ENCODE assay signal across 8 mouse cellular contexts in genomic region chr11:115381276-115381675, GRCm38 (mm10). TPM values are rescaled to one million over a fixed set of nuclear protein-coding genes. Genes with fewer than 3 reads are reported as not detected.
DNase-seq lines count a peak whose midpoint lies in the region; ATAC-seq and TF ChIP-seq lines count a peak whose summit lies in the region.

No protein-coding gene starts in this region.

- peaks cover 18% of the 10 kb centered on the region; the same call in 1 of the 2 replicates for H3K27me3 ChIP-seq in heart, embryonic 11.5 days (ENCODE audit: control insufficient read depth, insufficient read depth, low read length)
- H3K27me3 ChIP-seq in E14TG2a.4 (ENCODE audit: insufficient read depth, low read length), result peaks cover 34% of the 10 kb centered on the region
- no peaks in the 10 kb centered on the region for H3K27me3 ChIP-seq in forebrain, embryonic 14.5 days (replicated peaks; ENCODE audit: control insufficient read depth, insufficient read depth, low read length)
- peaks cover 77% of the 10 kb centered on the region for H3K27me3 ChIP-seq in liver, embryonic 13.5 days

- no peaks in the 10 kb centered on the region for H3K36me3 ChIP-seq in heart, embryonic 11.5 days (ENCODE audit: control insufficient read depth, insufficient read depth, low read length)
- H3K36me3 ChIP-seq in E14TG2a.4 (ENCODE audit: insufficient read depth, low read length), result no peaks in the 10 kb centered on the region
- H3K36me3 ChIP-seq in forebrain, embryonic 14.5 days (ENCODE audit: control insufficient read depth, insufficient read depth, low read length), result no peaks in the 10 kb centered on the region
- H3K36me3 ChIP-seq in liver, embryonic 13.5 days, result no peaks in the 10 kb centered on the region

- H3K9me3 ChIP-seq in heart, embryonic 11.5 days (replicated peaks; ENCODE audit: control insufficient read depth, low read length), result no peaks in the 10 kb centered on the region
- H3K9me3 ChIP-seq in E14TG2a.4 (ENCODE audit: low read length), result no peaks in the 10 kb centered on the region
- 0 out of 2 replicates have a peak, but pooled peaks cover 3% of the 10 kb centered on the region for H3K9me3 ChIP-seq in forebrain, embryonic 14.5 days (replicated peaks; ENCODE audit: control insufficient read depth, low read length)
- no peaks in the 10 kb centered on the region for H3K9me3 ChIP-seq in liver, embryonic 13.5 days (replicated peaks)

- DNase-seq in heart, postnatal 25 days (ENCODE audit: low spot score), result no peak
- no peak for DNase-seq in forebrain, embryonic 14.5 days (ENCODE audit: low spot score)
- DNase-seq in liver, embryonic 13.5 days, result no peak
- no peak for DNase-seq in right cerebral cortex, postnatal 25 days
- DNase-seq in cerebellum, postnatal 4 days (ENCODE audit: low spot score in 2 of 2), result no peak
- no peak for DNase-seq in left cerebral cortex, adult 9 months (ENCODE audit: low spot score in 2 of 2)

- 8% methylated on average over 9 of the region's 9 CpGs for WGBS in heart, embryonic 11.5 days (ENCODE audit: insufficient replicate concordance)
- WGBS in forebrain, embryonic 14.5 days, result 14% methylated on average over 9 of the region's 9 CpGs
- 36% methylated on average over 9 of the region's 9 CpGs for WGBS in liver, embryonic 13.5 days (ENCODE audit: insufficient replicate concordance)

- H3K4me1 ChIP-seq in heart, embryonic 11.5 days (ENCODE audit: control insufficient read depth, insufficient read depth, low read length), result peaks cover 27% of the 10 kb centered on the region
- H3K4me1 ChIP-seq in E14TG2a.4 (replicated peaks; ENCODE audit: low read depth, low read length), result peaks cover 47% of the 10 kb centered on the region
- H3K4me1 ChIP-seq in forebrain, embryonic 14.5 days (ENCODE audit: control insufficient read depth, insufficient read depth, low read length), result peaks cover 23% of the 10 kb centered on the region
- no peaks in the 10 kb centered on the region for H3K4me1 ChIP-seq in liver, embryonic 13.5 days (replicated peaks)

- TF ChIP-seq CTCF in E14TG2a.4 (conservative IDR thresholded peaks at IDR 0.05; ENCODE audit: low read length), result no peak

- H3K27ac ChIP-seq in heart, embryonic 11.5 days (ENCODE audit: low read depth, low read length), result no peak overlapping the region
- no peak overlapping the region for H3K27ac ChIP-seq in forebrain, embryonic 14.5 days (ENCODE audit: low read depth, low read length)
- no peak overlapping the region for H3K27ac ChIP-seq in liver, embryonic 13.5 days

- intact Hi-C loops in heart, postnatal 25 days (cut with DNase I), result no loop called here

- peak overlapping the region; percentile 78 for H3K4me3 ChIP-seq in heart, embryonic 11.5 days (ENCODE audit: low read depth, low read length)
- H3K4me3 ChIP-seq in E14TG2a.4 (replicated peaks; ENCODE audit: low read length), result peak overlapping the region; percentile 93
- H3K4me3 ChIP-seq in forebrain, embryonic 14.5 days (ENCODE audit: low read depth, low read length), result peak overlapping the region; percentile 91
- peak overlapping the region; percentile 60 for H3K4me3 ChIP-seq in liver, embryonic 13.5 days (replicated peaks)

- no peak for ATAC-seq in heart, embryonic 11.5 days (replicated peaks; ENCODE audit: insufficient number of reproducible peaks, low FRiP score, low TSS enrichment)
- ATAC-seq in forebrain, embryonic 14.5 days, result no peak
- ATAC-seq in liver, embryonic 13.5 days (ENCODE audit: low read depth), result no peak

- peak overlapping the region; percentile 75 for H3K4me2 ChIP-seq in heart, embryonic 11.5 days
- peak overlapping the region; percentile 88 for H3K4me2 ChIP-seq in forebrain, embryonic 14.5 days (ENCODE audit: low read length)
- peak overlapping the region; percentile 70 for H3K4me2 ChIP-seq in liver, embryonic 13.5 days

- H3K9ac ChIP-seq in heart, embryonic 11.5 days (ENCODE audit: low read depth, low read length), result peak overlapping the region; percentile 46; the same call in 1 of the 2 replicates
- H3K9ac ChIP-seq in forebrain, embryonic 14.5 days (ENCODE audit: low read length), result peak overlapping the region; percentile 98; the same call in 1 of the 2 replicates
- no peak overlapping the region for H3K9ac ChIP-seq in liver, embryonic 13.5 days

RNA-seq across cellular contexts. Expression of gene Cdr2l, which starts 0.4 kb away (rescaled TPM):
- polyA plus RNA-seq in heart, embryonic 11.5 days (2014; fragmentation: Nextera tagmentation; extraction: Ambion mirVana), result 6.2 and 7.8 TPM in 2 replicates
- total RNA-seq in heart, postnatal 25 days (2021), result 1 to 10 TPM; 5.5 to 6.6 TPM
- polyA plus RNA-seq in forebrain, embryonic 14.5 days (2014; fragmentation: Nextera tagmentation; extraction: Ambion mirVana), result 17.7 and 19.0 TPM in 2 replicates
- polyA plus RNA-seq in liver, embryonic 13.5 days (2015; fragmentation: Nextera tagmentation; extraction: Ambion mirVana), result 1.5 and 1.7 TPM in 2 replicates

RNA-seq across cellular contexts. Expression of gene Hid1, which starts 13.7 kb away (rescaled TPM):
- polyA plus RNA-seq in heart, embryonic 11.5 days (2014; fragmentation: Nextera tagmentation; extraction: Ambion mirVana), result 6.2 and 7.8 TPM in 2 replicates
- 1 to 10 TPM; 4.2 to 5.4 TPM for total RNA-seq in heart, postnatal 25 days (2021)
- 32.0 and 36.3 TPM in 2 replicates for polyA plus RNA-seq in forebrain, embryonic 14.5 days (2014; fragmentation: Nextera tagmentation; extraction: Ambion mirVana)
- 1.1 and 1.2 TPM in 2 replicates for polyA plus RNA-seq in liver, embryonic 13.5 days (2015; fragmentation: Nextera tagmentation; extraction: Ambion mirVana)

RNA-seq across cellular contexts. Expression of gene Mrpl58, which starts 22.3 kb away (rescaled TPM):
- polyA plus RNA-seq in heart, embryonic 11.5 days (2014; fragmentation: Nextera tagmentation; extraction: Ambion mirVana), result 163 and 177 TPM in 2 replicates
- 100 to 1,000 TPM; 143 to 145 TPM for total RNA-seq in heart, postnatal 25 days (2021)
- polyA plus RNA-seq in forebrain, embryonic 14.5 days (2014; fragmentation: Nextera tagmentation; extraction: Ambion mirVana), result 203 and 253 TPM in 2 replicates
- polyA plus RNA-seq in liver, embryonic 13.5 days (2015; fragmentation: Nextera tagmentation; extraction: Ambion mirVana), result 103 and 104 TPM in 2 replicates

RNA-seq across cellular contexts. Expression of gene Atp5h, which starts 38.5 kb away (rescaled TPM):
- polyA plus RNA-seq in heart, embryonic 11.5 days (2014; fragmentation: Nextera tagmentation; extraction: Ambion mirVana), result 1,505 and 1,518 TPM in 2 replicates
- 1,000 to 10,000 TPM; 2,312 to 2,343 TPM for total RNA-seq in heart, postnatal 25 days (2021)
- polyA plus RNA-seq in forebrain, embryonic 14.5 days (2014; fragmentation: Nextera tagmentation; extraction: Ambion mirVana), result 768 and 904 TPM in 2 replicates
- polyA plus RNA-seq in liver, embryonic 13.5 days (2015; fragmentation: Nextera tagmentation; extraction: Ambion mirVana), result 633 and 650 TPM in 2 replicates

RNA-seq across cellular contexts. Expression of gene Kctd2, which starts 38.7 kb away (rescaled TPM):
- polyA plus RNA-seq in heart, embryonic 11.5 days (2014; fragmentation: Nextera tagmentation; extraction: Ambion mirVana), result 12.0 and 12.7 TPM in 2 replicates
- 10 to 100 TPM; 27.0 to 28.0 TPM for total RNA-seq in heart, postnatal 25 days (2021)
- polyA plus RNA-seq in forebrain, embryonic 14.5 days (2014; fragmentation: Nextera tagmentation; extraction: Ambion mirVana), result 17.8 and 17.9 TPM in 2 replicates
- polyA plus RNA-seq in liver, embryonic 13.5 days (2015; fragmentation: Nextera tagmentation; extraction: Ambion mirVana), result 2.5 and 4.1 TPM in 2 replicates
